Mouse (Mus musculus) limb, embryonic 15.5 days (tissue): ENCODE results near the gene Ubxn10. TPM values are rescaled to one million over a fixed set of nuclear protein-coding genes. Genes with fewer than 3 reads are reported as not detected.

Experiments used
- ATAC-seq: fragments of 200-750 bp; cut with Nextera tagmentation; 2 replicates; pipeline ENCODE4 v1.8.0; 2017; ENCODE audit warnings: low read depth, moderate TSS enrichment; ENCODE audit not compliant: insufficient number of reproducible peaks, low FRiP score, low TSS enrichment
- H3K27ac ChIP-seq: fragments of 300-500 bp; sonication (generic); 2 replicates; pipeline ENCODE4 v1.5.1; 2015; ENCODE audit warnings: moderate library complexity, mild to moderate bottlenecking, inconsistent platforms
- H3K27me3 ChIP-seq: fragments of 300-500 bp; sonication (generic); 2 replicates; pipeline ENCODE4 v1.6.1; 2015; ENCODE audit warnings: inconsistent platforms
- H3K36me3 ChIP-seq: fragments of 300-500 bp; sonication (generic); 2 replicates; pipeline ENCODE4 v1.6.1; 2015; ENCODE audit warnings: inconsistent platforms
- H3K4me1 ChIP-seq: fragments of 300-500 bp; sonication (generic); 2 replicates; pipeline ENCODE4 v1.6.1; 2015; ENCODE audit warnings: inconsistent platforms
- H3K4me2 ChIP-seq: fragments of 300-500 bp; sonication (generic); 2 replicates; pipeline ENCODE4 v1.6.1; 2015; ENCODE audit warnings: mild to moderate bottlenecking, inconsistent platforms
- H3K4me3 ChIP-seq: fragments of 300-500 bp; sonication (generic); 2 replicates; pipeline ENCODE4 v1.5.1; 2015; ENCODE audit warnings: mild to moderate bottlenecking, inconsistent platforms
- H3K9ac ChIP-seq: fragments of 300-500 bp; sonication (generic); 2 replicates; pipeline ENCODE4 v1.6.1; 2015; ENCODE audit warnings: inconsistent platforms
- H3K9me3 ChIP-seq: fragments of 300-500 bp; sonication (generic); 2 replicates; pipeline ENCODE4 v1.6.1; 2016; ENCODE audit warnings: inconsistent platforms
- WGBS: fragments of 180-500 bp; shearing (Covaris S2); methylation state at CpG from one replicate; pipeline ENCODE4 v1.1.7; 2015; 5-methylcytosine and 5-hydroxymethylcytosine counted together
- polyA plus RNA-seq: library from polyadenylated mRNA; unstranded; fragments of >200 nt; fragmentation: Nextera tagmentation; extraction: Ambion mirVana; gene quantifications from 2 replicates; pipeline ENCODE4 v1.2.1, GENCODE M21; 2015

Gene Ubxn10
- polyA plus RNA-seq, 1 experiment from 2014 or later: 0.54 TPM

- 75% methylated on average over 11 of the region's 11 CpGs for WGBS
- Histone ChIP-seq H3K4me3 (no peak overlapping the region), H3K9ac (no peak overlapping the region), H3K4me2 (no peak overlapping the region), H3K27ac (no peak overlapping the region), H3K27me3 (0 out of 2 replicates have a peak, but pooled peaks cover 2% of the 10 kb centered on the region), H3K36me3 (no peaks in the 10 kb centered on the region), H3K4me1 (no peaks in the 10 kb centered on the region), H3K9me3 (no peaks in the 10 kb centered on the region)
- no peak for ATAC-seq
These were observed 66.7 kb downstream of the Ubxn10 start for GRCm38 (mm10) chr4:138670093-138670889.

GRCm38 (mm10) chr4:138666521-138666920 lies 70.4 kb downstream of the Ubxn10 start:
- H3K27ac ChIP-seq: no peak overlapping the region
- ATAC-seq: no peak
- 67% methylated on average over 10 of the region's 10 CpGs for WGBS

GRCm38 (mm10) chr4:138659936-138660602 lies 76.9 kb downstream of the Ubxn10 start:
- H3K9ac ChIP-seq: no peak overlapping the region
- no peaks in the 10 kb centered on the region for H3K36me3 ChIP-seq
- H3K4me3 ChIP-seq: no peak overlapping the region
- H3K27me3 ChIP-seq: no peaks in the 10 kb centered on the region
- H3K9me3 ChIP-seq: no peaks in the 10 kb centered on the region
- H3K27ac ChIP-seq: no peak overlapping the region
- no peak for ATAC-seq
- WGBS: 80% methylated on average over 11 of the region's 11 CpGs
- H3K4me1 ChIP-seq: no peaks in the 10 kb centered on the region
- no peak overlapping the region for H3K4me2 ChIP-seq

More at GRCm38 (mm10) chr4:138666521-138666920, 70.4 kb downstream of the Ubxn10 start:
- no peak overlapping the region for H3K9ac ChIP-seq
- H3K4me2 ChIP-seq: no peak overlapping the region
- H3K36me3 ChIP-seq: no peaks in the 10 kb centered on the region
- no peaks in the 10 kb centered on the region for H3K9me3 ChIP-seq
- no peaks in the 10 kb centered on the region for H3K4me1 ChIP-seq
- no peaks in the 10 kb centered on the region for H3K27me3 ChIP-seq
- no peak overlapping the region for H3K4me3 ChIP-seq

Other genes starting within 250 kb of the Ubxn10 start
- gene Vwa5b1, start 101.3 kb downstream of the Ubxn10 start, polyA plus RNA-seq: 0.08 and 0.11 TPM in 2 replicates
- gene Pla2g2c, start 12.4 kb downstream of the Ubxn10 start, polyA plus RNA-seq: 0.24 TPM in 1 of 2 replicates, not detected in the other
- gene Pla2g2f, start 20.5 kb upstream of the Ubxn10 start, polyA plus RNA-seq: 60.8 and 64.7 TPM in 2 replicates
- 0.26 and 0.51 TPM in 2 replicates for gene Pla2g2d, start 38.6 kb upstream of the Ubxn10 start, polyA plus RNA-seq
- gene Pla2g5, start 126.3 kb upstream of the Ubxn10 start, polyA plus RNA-seq: 1.3 and 1.7 TPM in 2 replicates
- gene Gm13030, start 136.8 kb upstream of the Ubxn10 start, polyA plus RNA-seq: not detected in 2 replicates
- not detected in 2 replicates for gene Pla2g2e, start 140.8 kb upstream of the Ubxn10 start, polyA plus RNA-seq
- 2.6 and 2.8 TPM in 2 replicates for gene Otud3, start 176.8 kb upstream of the Ubxn10 start, polyA plus RNA-seq
- gene Rnf186, start 229.9 kb upstream of the Ubxn10 start, polyA plus RNA-seq: 0.19 and 0.32 TPM in 2 replicates
- gene Tmco4, start 235.7 kb upstream of the Ubxn10 start, polyA plus RNA-seq: 5.3 and 5.5 TPM in 2 replicates